Mouse (Mus musculus) induced T-regulatory cell, adult 2 months (primary cell): ENCODE results near the gene Kif13a.
A peak's percentile ranks its signal among the peaks of the same experiment; 100 is the strongest.

Source experiments
- DNase-seq: peaks from one replicate; pipeline ENCODE4 v3.0.0-alpha.2; 2012; ENCODE audit warnings: low read depth

Kif13a gene

GRCm38 (mm10) chr13:46883976-46884375 lies 45.7 kb downstream of the Kif13a start:
- no peak for DNase-seq

- no peak for DNase-seq
These were observed 46.3 kb downstream of the Kif13a start for GRCm38 (mm10) chr13:46883381-46883780.

GRCm38 (mm10) chr13:46880736-46881135 lies 48.9 kb downstream of the Kif13a start:
- no peak for DNase-seq

GRCm38 (mm10) chr13:46880243-46880642 lies 49.4 kb downstream of the Kif13a start:
- no peak for DNase-seq

GRCm38 (mm10) chr13:46877049-46877448 lies 52.6 kb downstream of the Kif13a start:
- no peak for DNase-seq

GRCm38 (mm10) chr13:46875377-46875776 lies 54.3 kb downstream of the Kif13a start:
- no peak for DNase-seq

GRCm38 (mm10) chr13:46872732-46873131 lies 56.9 kb downstream of the Kif13a start:
- no peak for DNase-seq

GRCm38 (mm10) chr13:46872194-46872593 lies 57.5 kb downstream of the Kif13a start:
- DNase-seq = no peak

- DNase-seq = no peak
These were observed 60.2 kb downstream of the Kif13a start for GRCm38 (mm10) chr13:46869464-46869863.

GRCm38 (mm10) chr13:46863169-46863748 lies 66.4 kb downstream of the Kif13a start:
- DNase-seq = no peak

GRCm38 (mm10) chr13:46859876-46860275 lies 69.8 kb downstream of the Kif13a start:
- no peak for DNase-seq

GRCm38 (mm10) chr13:46859173-46859572 lies 70.5 kb downstream of the Kif13a start:
- DNase-seq = no peak

GRCm38 (mm10) chr13:46858835-46859152 lies 70.9 kb downstream of the Kif13a start:
- DNase-seq = no peak

- no peak for DNase-seq
These were observed 71.4 kb downstream of the Kif13a start for GRCm38 (mm10) chr13:46858143-46858834.

GRCm38 (mm10) chr13:46854456-46854855 lies 75.2 kb downstream of the Kif13a start:
- no peak for DNase-seq

GRCm38 (mm10) chr13:46852470-46852869 lies 77.2 kb downstream of the Kif13a start:
- peak; percentile 22 for DNase-seq

- DNase-seq = no peak
These were observed 84.2 kb downstream of the Kif13a start for GRCm38 (mm10) chr13:46845456-46845855.

- DNase-seq = no peak
These were observed 85.0 kb downstream of the Kif13a start for GRCm38 (mm10) chr13:46844561-46845235.

- DNase-seq = no peak
These were observed 86.0 kb downstream of the Kif13a start for GRCm38 (mm10) chr13:46843646-46844045.

GRCm38 (mm10) chr13:46842185-46842584 lies 87.5 kb downstream of the Kif13a start:
- no peak for DNase-seq

- DNase-seq = no peak
These were observed 88.0 kb downstream of the Kif13a start for GRCm38 (mm10) chr13:46841668-46842067.

GRCm38 (mm10) chr13:46840676-46841075 lies 89.0 kb downstream of the Kif13a start:
- no peak for DNase-seq

GRCm38 (mm10) chr13:46839236-46839635 lies 90.4 kb downstream of the Kif13a start:
- no peak for DNase-seq
